Mouse (Mus musculus) B cell, adult 62 days (primary cell): ENCODE measurements around the gene Adgrg3. TPM values are rescaled to one million over a fixed set of nuclear protein-coding genes. Genes with fewer than 3 reads are reported as not detected.

Experiments used
- total RNA-seq: library from RNA; stranded (reverse); gene quantifications from 4 replicates; pipeline ENCODE4 v1.2.4, GENCODE M21; 2023

Adgrg3 gene
- total RNA-seq = 0.21 TPM in 1 of 4 replicates, not detected in the others

DNA sequence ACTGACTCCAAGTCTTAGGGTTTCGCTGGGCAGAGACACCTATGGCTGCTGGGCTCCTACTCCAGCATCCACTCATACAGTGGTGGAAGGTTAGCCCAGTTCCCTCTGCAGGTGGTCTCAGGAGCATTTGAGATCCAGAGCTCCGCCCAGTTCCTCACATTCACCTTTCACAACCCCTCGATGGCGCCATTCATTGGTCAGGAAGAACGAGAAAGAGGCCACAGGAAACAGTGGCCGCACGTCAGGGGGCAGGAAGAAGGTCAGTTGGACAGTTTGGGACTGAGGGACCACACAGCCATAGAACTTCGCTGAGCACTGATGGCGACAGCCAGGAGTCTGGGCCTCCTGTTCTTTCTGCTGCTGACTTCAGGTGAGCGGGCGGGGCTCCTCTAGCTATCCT lies at the start of gene Adgrg3:
Gene Adgrg3 (plus strand): TSS at position 242 of the 400 bp plus-strand sequence.

DNA sequence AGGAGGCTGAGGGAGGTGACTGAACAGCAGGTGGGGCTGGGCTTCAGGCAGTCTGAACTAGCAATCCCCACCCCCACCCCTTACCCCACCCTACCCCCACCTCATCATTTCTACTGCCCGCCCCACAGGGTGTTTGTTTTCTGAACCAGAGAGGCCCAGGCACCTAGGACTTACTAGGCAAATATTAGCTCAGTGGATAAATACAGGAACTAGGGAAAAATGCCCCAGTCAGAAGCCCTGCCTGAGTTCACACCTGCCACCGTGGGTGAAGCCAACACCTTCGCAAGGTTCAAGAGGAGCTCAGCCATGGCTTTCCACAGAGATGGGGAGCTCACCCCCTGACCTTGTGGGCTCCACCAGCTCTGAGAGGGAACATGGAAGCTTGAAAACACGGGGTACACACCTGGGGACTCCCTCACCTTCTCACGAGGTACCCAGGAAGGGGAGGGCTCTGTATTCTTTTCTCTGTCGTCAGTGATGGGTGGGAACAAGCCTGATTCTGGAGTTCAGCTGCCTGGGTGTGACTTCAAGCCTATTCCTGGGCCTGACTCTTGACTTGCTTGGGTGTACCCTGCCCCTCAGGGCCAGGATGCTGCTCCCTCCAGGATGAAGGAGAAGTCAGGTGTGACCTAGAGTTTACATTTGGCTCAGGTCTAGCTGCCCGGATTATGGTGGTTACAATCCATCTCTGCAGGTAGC lies 42.9 kb upstream of the Adgrg3 start, which contains the start of gene Adgrg1:
Gene Adgrg1 (plus strand): TSS at position 285 of the 699 bp plus-strand sequence.

DNA sequence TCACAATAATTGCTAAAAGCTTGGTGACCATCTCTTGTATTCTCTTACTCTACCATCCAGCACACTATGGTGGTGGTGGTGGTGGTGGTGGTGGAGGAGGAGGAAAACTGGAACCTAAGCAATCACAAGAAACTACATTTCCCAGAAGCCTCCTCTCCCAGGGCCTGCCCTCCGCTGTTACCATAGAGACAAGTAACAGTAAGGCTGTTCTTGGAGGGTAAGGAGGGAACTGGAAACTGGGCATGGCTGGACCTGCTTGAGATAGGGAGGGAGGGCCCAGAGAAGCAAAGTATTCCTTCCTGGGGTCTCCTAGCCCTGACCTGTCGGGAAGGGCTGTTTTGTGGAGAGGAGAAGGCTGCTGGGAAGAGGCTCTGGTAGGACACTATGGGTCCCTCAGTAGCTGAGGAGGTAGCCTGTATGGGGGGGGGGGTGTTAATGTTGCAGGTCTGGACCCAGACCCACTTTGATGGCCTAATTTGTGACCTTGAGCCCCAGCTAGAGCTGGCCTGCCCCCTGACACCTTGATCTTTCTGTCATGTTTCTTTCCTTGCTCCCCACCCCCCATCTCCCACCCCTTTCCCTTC lies 37.5 kb downstream of the Adgrg3 start, which contains the start of gene Drc7:
Gene Drc7 (plus strand): TSS at position 177 of the 584 bp plus-strand sequence.

DNA sequence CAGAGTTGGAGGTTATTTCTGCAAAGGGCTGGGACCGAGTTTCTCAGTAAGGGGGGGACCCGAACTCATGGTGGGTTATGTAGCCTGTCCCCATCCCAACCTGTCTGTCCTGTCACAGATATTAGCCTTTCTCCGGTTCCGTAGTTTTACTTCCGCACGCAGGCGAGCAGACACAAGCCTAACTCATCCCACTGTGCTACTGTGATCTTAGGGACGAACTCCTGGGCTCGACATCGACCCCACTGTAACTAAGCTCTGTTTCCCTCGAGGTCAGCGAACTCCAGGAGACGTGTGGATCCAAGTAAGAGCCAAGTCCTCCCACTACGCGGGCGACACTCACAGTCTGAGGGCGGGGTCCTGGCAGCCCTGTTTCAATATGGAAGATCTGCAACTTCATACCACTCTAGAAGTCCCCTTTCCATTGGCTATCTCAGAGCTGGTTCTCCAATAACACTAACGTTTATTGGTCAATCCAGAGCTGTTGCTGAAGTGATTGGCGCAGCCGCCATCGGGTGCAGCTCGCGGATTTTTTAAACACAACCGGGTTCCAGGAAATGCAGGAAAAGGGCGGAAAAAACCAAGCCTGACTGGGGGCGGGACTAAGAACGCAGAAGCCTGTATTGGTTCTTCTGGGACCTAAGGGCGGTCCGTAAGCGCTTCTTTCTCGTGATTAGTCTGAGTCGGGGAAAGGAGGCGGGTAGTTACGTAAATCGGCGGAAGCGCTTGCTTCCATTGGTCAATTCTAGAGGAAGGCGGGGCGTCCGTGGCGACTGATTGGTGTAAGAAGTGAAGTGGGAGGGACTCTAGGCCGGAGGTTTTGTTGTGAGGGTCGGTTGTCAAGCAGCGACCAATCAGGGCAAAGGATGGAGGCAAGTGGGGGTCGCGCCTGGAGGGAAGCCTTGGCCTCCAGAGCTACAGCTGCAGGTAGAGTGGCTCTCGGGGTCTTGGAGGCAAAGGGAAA lies 63.2 kb downstream of the Adgrg3 start, which contains the start of gene Katnb1:
Gene Katnb1 (plus strand): TSS at position 806 of the 961 bp plus-strand sequence.

Other genes with a start within 250 kb of the Adgrg3 start
- not detected in 4 replicates for gene Cx3cl1, start 245.7 kb upstream of the Adgrg3 start, total RNA-seq
- gene Ccl17, start 207.2 kb upstream of the Adgrg3 start, total RNA-seq = not detected in 4 replicates
- gene Coq9, start 179.4 kb upstream of the Adgrg3 start, total RNA-seq = 30.1 to 35.6 TPM (median 31.6 TPM) in 4 replicates
- 48.5 to 59.1 TPM (median 57.3 TPM) in 4 replicates for gene Ciapin1, start 179.3 kb upstream of the Adgrg3 start, total RNA-seq
- gene Polr2c, start 160.2 kb upstream of the Adgrg3 start, total RNA-seq = 58.3 to 64.2 TPM (median 61.4 TPM) in 4 replicates
- gene Dok4, start 141.4 kb upstream of the Adgrg3 start, total RNA-seq = 2.9 to 3.8 TPM (median 3.3 TPM) in 4 replicates
- 0.52 to 1.2 TPM (median 0.77 TPM) in 4 replicates for gene Ccdc102a, start 99.6 kb upstream of the Adgrg3 start, total RNA-seq
- 0.55 to 1.2 TPM (median 0.99 TPM) in 4 replicates for gene Adgrg5, start 94.0 kb upstream of the Adgrg3 start, total RNA-seq
- 4.0 to 13.3 TPM (median 7.5 TPM) in 4 replicates for gene Adgrg1, start 42.9 kb upstream of the Adgrg3 start, total RNA-seq
- gene Drc7, start 37.4 kb downstream of the Adgrg3 start, total RNA-seq = not detected in 4 replicates
- 12.6 to 18.8 TPM (median 15.8 TPM) in 4 replicates for gene Katnb1, start 63.5 kb downstream of the Adgrg3 start, total RNA-seq
- 7.6 to 9.8 TPM (median 8.5 TPM) in 4 replicates for gene Kifc3, start 185.1 kb downstream of the Adgrg3 start, total RNA-seq